10 mouse cellular contexts compared by ENCODE assay signal in the genomic region with DNA sequence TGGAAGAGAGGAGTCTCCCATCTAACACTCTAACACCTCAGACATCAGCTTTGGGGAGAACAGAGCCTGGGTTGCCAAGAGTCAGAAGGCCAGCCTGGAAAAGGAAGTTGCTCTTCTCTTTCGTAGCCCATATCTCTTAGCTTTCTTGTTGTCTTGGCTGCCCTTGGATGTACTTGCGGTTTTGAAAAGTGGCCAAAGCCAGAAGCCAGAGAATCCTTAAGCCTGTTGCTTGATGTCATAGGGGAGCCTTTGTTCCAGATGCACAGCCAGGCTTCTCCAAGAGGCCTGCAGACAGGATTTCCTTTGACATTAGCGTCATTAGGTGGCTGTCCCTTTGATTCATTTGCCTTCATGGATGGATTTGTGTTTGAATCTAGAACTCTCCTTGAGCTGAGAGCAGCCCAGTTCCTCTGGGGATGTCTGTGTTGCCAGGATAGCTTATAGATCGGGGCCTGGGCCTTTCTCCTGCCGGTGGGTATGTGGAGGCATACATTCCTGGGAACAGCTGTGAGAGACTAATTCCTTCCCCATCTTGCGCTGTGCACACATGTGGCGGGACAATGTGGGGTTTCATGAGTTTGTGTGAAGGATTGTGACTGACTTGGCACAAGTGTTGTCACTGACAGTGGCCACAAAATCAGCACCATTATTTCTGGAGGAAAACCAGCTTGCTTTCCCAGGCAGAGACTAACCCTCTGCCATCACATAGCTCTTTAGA.
DNase-seq lines count a peak whose midpoint lies in the region; ATAC-seq and TF ChIP-seq lines count a peak whose summit lies in the region.
"Had no signal": no experiment of that assay in that cellular context is flagged by ENCODE, and none has a peak within 500 bp of the region (broad histone marks: within the 10 kb centered on the region; RNA-seq: fewer than 3 reads in every experiment).

No protein-coding gene starts in this region.

- H3K4me1 ChIP-seq in lung, embryonic 15.5 days, result peaks cover 33% of the 10 kb centered on the region
- peaks cover 3% of the 10 kb centered on the region; the same call in 1 of the 2 replicates for H3K4me1 ChIP-seq in lung, adult 2 months (ENCODE audit: control insufficient read depth, insufficient read depth, low read length)

- no peak for DNase-seq in lung, adult 2 months
- peak; percentile 33 for DNase-seq in adrenal gland, postnatal 25 days
- DNase-seq in heart, postnatal 4 days, result peak; percentile 59
- DNase-seq in lung, postnatal 4 days, result peak; percentile 58 to 61
- DNase-seq in thymus, postnatal 0 days (ENCODE audit: low spot score), result no peak
- no peak for DNase-seq in cerebellum, adult 9-11 months
- no peak for DNase-seq in thymus, postnatal 10 days (ENCODE audit: low spot score in 2 of 2)
- DNase-seq: thymus, adult 18-20 months had no signal

- H3K4me2 ChIP-seq in lung, embryonic 15.5 days, result no peak overlapping the region

- peak; percentile 36; the same call in 1 of the 2 replicates for ATAC-seq in lung, embryonic 15.5 days (ENCODE audit: borderline replicate concordance, extremely low read depth, low FRiP score, low TSS enrichment)

- no peaks in the 10 kb centered on the region for H3K9me3 ChIP-seq in lung, embryonic 15.5 days
- H3K9me3 ChIP-seq: hindbrain, embryonic 10.5 days had no signal

- no peaks in the 10 kb centered on the region; the same call in 1 of the 2 replicates for H3K36me3 ChIP-seq in lung, embryonic 15.5 days

- no peak for TF ChIP-seq POLR2A in lung, adult 2 months (IDR thresholded peaks at IDR 0.05; ENCODE audit: borderline replicate concordance, extremely low read depth, low read depth, low read length)

- no peak overlapping the region for H3K9ac ChIP-seq in lung, embryonic 15.5 days

- peak overlapping the region; percentile 50 for H3K27ac ChIP-seq in lung, embryonic 15.5 days
- H3K27ac ChIP-seq: hindbrain, embryonic 10.5 days had no signal

- WGBS in lung, embryonic 15.5 days, result 55% methylated on average over 7 of the region's 7 CpGs
- 50% methylated on average over 7 of the region's 7 CpGs for WGBS in lung, adult 2 months

- TF ChIP-seq CTCF in lung, adult 2 months (IDR thresholded peaks at IDR 0.05; ENCODE audit: insufficient read depth, low read length), result no peak

- no peak overlapping the region for H3K4me3 ChIP-seq in lung, embryonic 15.5 days
- no peak overlapping the region for H3K4me3 ChIP-seq in lung, adult 2 months (replicated peaks; ENCODE audit: extremely low read depth, low read depth, low read length)
- H3K4me3 ChIP-seq: hindbrain, embryonic 10.5 days had no signal

- no peaks in the 10 kb centered on the region for H3K27me3 ChIP-seq in lung, embryonic 15.5 days

Comparison
In these comparisons a context has a peak if more than half of its experiments do, and no peak if none do; other contexts are left out.
1. DNase-seq: peak in adrenal gland, postnatal 25 days (single experiment), heart, postnatal 4 days (single experiment) and lung, postnatal 4 days (2 of 2); none in lung, adult 2 months (single experiment), thymus, postnatal 0 days (single experiment), cerebellum, adult 9-11 months (single experiment) and thymus, postnatal 10 days (0 of 2).